Mouse (Mus musculus): ENCODE measurements at regions not wholly inside any gene's neighbourhood (a gene's known extent, or its start where the extent isn't known, plus 50 kb on each side); places are given as distances from the start of the nearest gene placed in this dataset.

DNA sequence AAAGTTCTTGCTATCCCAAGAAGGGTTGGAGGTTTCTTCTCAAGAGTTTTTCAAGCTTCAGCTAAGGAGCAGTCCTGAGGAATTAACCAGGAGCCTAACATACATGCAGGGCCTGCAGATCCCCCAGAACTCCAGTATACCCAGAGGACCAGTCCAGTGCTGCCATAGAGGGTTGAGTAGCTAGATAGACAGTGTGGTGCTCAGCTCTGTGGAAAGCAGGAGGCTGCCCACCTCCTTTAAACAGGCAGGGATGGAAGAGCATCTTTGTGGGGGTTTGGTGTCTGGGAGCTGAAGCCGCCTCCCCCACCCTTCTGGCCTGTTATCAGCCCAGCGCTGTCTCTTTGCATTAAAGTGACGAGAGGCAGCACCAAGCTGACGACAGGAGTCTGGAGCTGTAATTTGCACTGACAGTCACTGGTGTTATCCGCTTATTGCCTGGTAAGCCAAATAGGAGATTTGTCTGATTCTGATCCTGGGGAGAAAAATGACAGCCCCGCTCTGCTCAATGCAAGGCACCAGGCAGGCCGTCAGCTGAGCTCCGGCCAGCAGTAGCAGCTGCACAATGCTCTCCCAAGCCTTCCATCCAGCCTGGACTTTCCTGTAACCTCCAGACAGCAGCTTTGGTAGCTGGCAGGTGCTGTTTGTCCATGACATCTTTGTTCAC lies 51.2 kb upstream of the Pomgnt2 start:
- H3K4me2 ChIP-seq (replicated peaks; ENCODE audit: low read depth) = no peak overlapping the region
- ATAC-seq (ENCODE audit: low FRiP score, low TSS enrichment) (peak; percentile 51; the same call in 1 of the 2 replicates), DNase-seq (ENCODE audit: low spot score) (no peak)
- H3K9ac ChIP-seq (ENCODE audit: low read length) = no peak overlapping the region
- 51% methylated on average over 8 of the region's 8 CpGs for WGBS
- H3K4me1 ChIP-seq (replicated peaks; ENCODE audit: control insufficient read depth, insufficient read depth) = no peaks in the 10 kb centered on the region
- TF ChIP-seq CTCF (IDR thresholded peaks at IDR 0.05; ENCODE audit: low read depth) (no peak), EP300 (optimal IDR thresholded peaks at IDR 0.05) (no peak)
- H3K27ac ChIP-seq (replicated peaks) = 0 out of 2 replicates have a peak overlapping the region, but pooled peaks have one; percentile 1
- H3K4me3 ChIP-seq (ENCODE audit: low read depth, low read length) = no peak overlapping the region
- H3K9me3 ChIP-seq (ENCODE audit: control insufficient read depth, low read length) = no peaks in the 10 kb centered on the region
- no peaks in the 10 kb centered on the region for H3K36me3 ChIP-seq (ENCODE audit: control insufficient read depth, insufficient read depth, low read length)
- no peaks in the 10 kb centered on the region for H3K27me3 ChIP-seq (ENCODE audit: control insufficient read depth, insufficient read depth, low read length)
